Mouse (Mus musculus) lung, embryonic 16.5 days (tissue): ENCODE measurements around the gene Gm49369. TPM values are rescaled to one million over a fixed set of nuclear protein-coding genes. Genes with fewer than 3 reads are reported as not detected.

Source experiments
- ATAC-seq: fragments of 200-750 bp; cut with Nextera tagmentation; 2 replicates; pipeline ENCODE4 v1.8.0; 2017; ENCODE audit warnings: low read depth, mild to moderate bottlenecking, moderate library complexity
- H3K27ac ChIP-seq: fragments of 300-500 bp; sonication (generic); 2 replicates; pipeline ENCODE4 v1.5.1; 2014; ENCODE audit warnings: mild to moderate bottlenecking, control low read depth, low read length
- H3K27me3 ChIP-seq: fragments of 300-500 bp; sonication (generic); 2 replicates; pipeline ENCODE4 v1.6.1; 2014; ENCODE audit warnings: low read depth, low read length, mixed read lengths; ENCODE audit not compliant: control insufficient read depth, insufficient read depth
- H3K36me3 ChIP-seq: fragments of 300-500 bp; sonication (generic); 2 replicates; pipeline ENCODE4 v1.6.1; 2014; ENCODE audit warnings: low read length; ENCODE audit not compliant: control insufficient read depth, insufficient read depth
- H3K4me1 ChIP-seq: fragments of 300-500 bp; sonication (generic); replicated peaks from 2 replicates; pipeline ENCODE4 v1.6.1; 2014; ENCODE audit warnings: low read length, mixed read lengths; ENCODE audit not compliant: control insufficient read depth, insufficient read depth
- H3K4me2 ChIP-seq: fragments of 300-500 bp; sonication (generic); 2 replicates; pipeline ENCODE4 v1.6.1; 2014; ENCODE audit warnings: low read depth, low read length, control low read depth
- H3K4me3 ChIP-seq: fragments of 300-500 bp; sonication (generic); 2 replicates; pipeline ENCODE4 v1.5.1; 2014; ENCODE audit warnings: mild to moderate bottlenecking, low read length, control low read depth
- H3K9ac ChIP-seq: fragments of 300-500 bp; sonication (generic); 2 replicates; pipeline ENCODE4 v1.6.1; 2014; ENCODE audit warnings: low read length, control low read depth
- H3K9me3 ChIP-seq: fragments of 300-500 bp; sonication (generic); 2 replicates; pipeline ENCODE4 v1.6.1; 2016; ENCODE audit warnings: low read length; ENCODE audit not compliant: control insufficient read depth
- WGBS: fragments of 180-500 bp; shearing (Covaris S2); extraction: QIAGEN DNeasy Blood & Tissue Kit; methylation state at CpG from one replicate; pipeline ENCODE4 v1.1.7; 2014; 5-methylcytosine and 5-hydroxymethylcytosine counted together
- polyA plus RNA-seq: library from polyadenylated mRNA; unstranded; fragments of >200 nt; fragmentation: Nextera tagmentation; extraction: Ambion mirVana; gene quantifications from 2 replicates; pipeline ENCODE4 v1.2.1, GENCODE M21; 2015

The Gm49369 gene
- polyA plus RNA-seq, 1 experiment from 2014 or later: 3.2 TPM

DNA sequence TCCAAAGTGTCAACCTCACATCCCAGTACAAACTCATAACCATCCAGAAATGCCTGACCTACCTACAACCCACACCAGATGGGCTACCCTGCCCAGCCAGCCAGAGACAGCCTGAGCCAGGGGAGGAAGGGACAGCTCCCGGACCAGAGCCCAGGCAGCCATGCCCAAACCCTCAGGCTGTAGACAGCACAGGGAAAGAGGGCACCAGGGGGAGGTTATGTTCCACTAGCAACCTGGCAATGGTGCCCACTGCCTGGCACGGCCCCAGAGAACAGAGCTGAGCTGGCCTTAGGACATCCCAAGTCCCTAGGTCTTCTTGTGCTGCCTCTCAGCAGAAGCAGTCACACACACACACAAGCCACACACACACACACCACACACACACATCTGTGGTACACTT lies 13.6 kb downstream of the Gm49369 start:
- Histone ChIP-seq H3K27ac (no peak overlapping the region), H3K27me3 (peaks cover 31% of the 10 kb centered on the region), H3K4me3 (no peak overlapping the region), H3K9ac (no peak overlapping the region), H3K36me3 (no peaks in the 10 kb centered on the region), H3K9me3 (no peaks in the 10 kb centered on the region), H3K4me1 (peaks cover 13% of the 10 kb centered on the region), H3K4me2 (no peak overlapping the region)
- WGBS: 83% methylated on average over 2 of the region's 2 CpGs
- no peak for ATAC-seq

DNA sequence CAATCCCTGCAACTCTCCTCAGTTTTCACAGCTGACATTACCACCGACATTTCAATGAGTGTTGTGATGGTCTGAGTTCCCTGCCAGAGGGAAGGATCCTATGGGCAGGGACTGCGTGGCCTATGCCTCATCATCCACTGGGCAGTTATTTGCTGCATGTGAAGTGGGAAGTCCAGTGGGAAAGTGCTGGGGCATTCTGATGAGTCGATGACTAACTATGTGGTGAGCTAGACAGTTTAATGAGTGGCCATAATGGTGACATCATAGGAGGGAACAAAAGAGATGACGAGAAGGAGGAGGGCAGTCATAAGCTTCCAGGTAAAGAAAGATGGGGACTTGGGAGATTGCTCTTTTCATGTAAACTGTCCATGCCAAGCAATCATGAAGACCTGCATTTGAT lies 19.4 kb downstream of the Gm49369 start:
- no peak overlapping the region for H3K9ac ChIP-seq
- H3K36me3 ChIP-seq: no peaks in the 10 kb centered on the region
- no peak for ATAC-seq
- 63% methylated on average over 4 of the region's 4 CpGs for WGBS
- H3K27ac ChIP-seq: no peak overlapping the region
- no peaks in the 10 kb centered on the region for H3K4me1 ChIP-seq
- no peak overlapping the region for H3K4me2 ChIP-seq
- H3K4me3 ChIP-seq: no peak overlapping the region
- H3K9me3 ChIP-seq: no peaks in the 10 kb centered on the region
- H3K27me3 ChIP-seq: no peaks in the 10 kb centered on the region

DNA sequence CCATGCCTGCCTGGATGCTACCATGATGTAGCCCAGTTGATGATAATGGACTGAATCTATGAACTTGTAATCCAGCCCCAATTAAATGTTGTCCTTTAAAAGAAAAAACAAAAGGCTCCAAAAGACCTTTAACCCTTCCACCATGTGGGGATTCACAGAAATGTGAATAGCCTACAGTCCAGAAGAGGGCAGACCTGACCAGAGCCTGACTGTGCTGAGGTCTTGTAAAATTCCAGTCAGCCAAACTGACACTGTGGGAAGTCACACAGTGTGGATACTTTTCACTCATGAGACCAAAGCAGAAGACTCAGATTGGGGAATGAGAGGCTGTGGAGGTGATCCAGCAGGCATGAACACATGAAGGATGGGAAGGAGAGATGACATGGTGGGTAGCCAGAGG lies 21.7 kb downstream of the Gm49369 start:
- no peak overlapping the region for H3K4me3 ChIP-seq
- H3K27me3 ChIP-seq: no peaks in the 10 kb centered on the region
- H3K4me1 ChIP-seq: no peaks in the 10 kb centered on the region
- no peak for ATAC-seq
- no peak overlapping the region for H3K27ac ChIP-seq
- no peak overlapping the region for H3K9ac ChIP-seq
- H3K36me3 ChIP-seq: no peaks in the 10 kb centered on the region
- H3K4me2 ChIP-seq: no peak overlapping the region
- no peaks in the 10 kb centered on the region for H3K9me3 ChIP-seq

DNA sequence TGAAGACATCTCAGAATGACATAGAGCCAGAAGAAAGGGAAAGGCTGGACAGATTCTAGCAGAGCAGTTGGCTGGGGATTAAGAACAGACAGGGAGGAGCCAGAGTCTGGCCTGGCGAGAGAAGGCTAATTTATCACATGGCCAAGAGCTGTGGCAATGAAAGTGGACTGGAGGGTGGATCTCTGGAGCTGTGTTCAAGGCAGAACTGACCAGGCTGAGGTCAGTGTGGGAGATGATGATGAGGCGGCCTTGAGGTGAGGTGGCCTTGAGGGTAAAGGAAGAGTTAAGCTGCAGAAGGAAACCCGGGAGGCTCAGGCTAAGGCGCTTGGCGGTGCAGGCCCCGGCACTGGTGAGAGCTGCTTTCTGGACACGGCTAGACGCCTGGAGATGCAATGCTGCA lies 23.3 kb downstream of the Gm49369 start:
- 51% methylated on average over 8 of the region's 8 CpGs for WGBS
- H3K9ac ChIP-seq: no peak overlapping the region
- no peak overlapping the region for H3K4me3 ChIP-seq
- no peaks in the 10 kb centered on the region for H3K36me3 ChIP-seq
- H3K27ac ChIP-seq: no peak overlapping the region
- no peak overlapping the region for H3K4me2 ChIP-seq
- ATAC-seq: no peak
- H3K4me1 ChIP-seq: no peaks in the 10 kb centered on the region
- H3K27me3 ChIP-seq: no peaks in the 10 kb centered on the region
- no peaks in the 10 kb centered on the region for H3K9me3 ChIP-seq

DNA sequence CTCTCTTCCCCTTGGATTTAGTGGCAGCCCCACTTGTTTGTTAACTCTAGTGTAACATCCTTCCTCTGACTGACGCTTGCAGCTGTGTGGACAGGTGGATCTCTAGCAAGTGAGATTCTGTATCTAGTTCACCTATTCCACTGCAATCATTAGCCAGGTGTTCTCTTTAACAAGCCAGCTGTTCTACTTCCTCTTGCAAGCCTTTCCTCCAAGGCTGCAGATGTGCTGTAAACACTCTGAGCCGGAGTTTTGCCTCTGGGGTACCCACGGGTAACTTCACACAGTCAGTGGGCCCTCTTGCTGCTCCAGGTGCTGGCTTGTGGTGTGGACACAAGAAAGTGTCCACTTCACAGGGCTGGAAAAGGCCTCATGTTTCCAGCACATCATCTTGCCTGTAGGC lies 24.9 kb downstream of the Gm49369 start:
- no peak overlapping the region for H3K27ac ChIP-seq
- H3K4me2 ChIP-seq: no peak overlapping the region
- H3K36me3 ChIP-seq: no peaks in the 10 kb centered on the region
- no peaks in the 10 kb centered on the region for H3K9me3 ChIP-seq
- H3K4me1 ChIP-seq: no peaks in the 10 kb centered on the region
- H3K27me3 ChIP-seq: no peaks in the 10 kb centered on the region
- no peak for ATAC-seq
- WGBS: 50% methylated on average over 3 of the region's 3 CpGs
- H3K4me3 ChIP-seq: no peak overlapping the region
- H3K9ac ChIP-seq: no peak overlapping the region

DNA sequence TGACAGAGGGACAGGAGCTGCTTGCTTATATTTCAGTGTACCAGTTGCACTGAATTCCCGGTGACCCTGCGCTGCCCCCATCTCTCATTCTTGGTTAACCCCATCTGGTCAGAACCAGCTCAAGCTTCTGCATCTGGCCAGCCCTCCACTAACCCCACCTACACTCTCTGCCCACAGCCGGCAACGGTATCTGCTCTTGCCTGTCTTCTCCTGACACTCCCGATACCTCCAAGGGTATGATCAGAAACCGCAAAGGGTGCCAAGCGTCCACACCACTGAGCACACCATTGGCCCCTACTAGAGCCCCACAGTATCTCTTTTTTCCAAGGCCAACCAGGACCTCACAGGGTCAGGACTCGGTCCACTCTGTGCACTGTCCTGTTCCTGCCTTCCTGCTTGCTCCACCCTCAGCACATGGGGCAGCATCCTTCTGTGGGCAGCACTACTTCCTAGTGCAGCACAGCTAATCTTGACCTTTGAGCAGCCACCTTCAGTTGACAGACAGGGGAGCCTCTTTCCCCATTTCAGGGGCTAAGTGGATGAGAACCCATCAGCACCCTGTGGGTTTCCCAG lies 27.7 kb downstream of the Gm49369 start:
- no peak overlapping the region for H3K27ac ChIP-seq
- H3K9me3 ChIP-seq: no peaks in the 10 kb centered on the region
- no peak for ATAC-seq
- H3K4me2 ChIP-seq: no peak overlapping the region
- no peaks in the 10 kb centered on the region for H3K36me3 ChIP-seq
- no peaks in the 10 kb centered on the region for H3K27me3 ChIP-seq
- WGBS: 47% methylated on average over 8 of the region's 8 CpGs
- no peak overlapping the region for H3K9ac ChIP-seq
- no peaks in the 10 kb centered on the region for H3K4me1 ChIP-seq
- no peak overlapping the region for H3K4me3 ChIP-seq

DNA sequence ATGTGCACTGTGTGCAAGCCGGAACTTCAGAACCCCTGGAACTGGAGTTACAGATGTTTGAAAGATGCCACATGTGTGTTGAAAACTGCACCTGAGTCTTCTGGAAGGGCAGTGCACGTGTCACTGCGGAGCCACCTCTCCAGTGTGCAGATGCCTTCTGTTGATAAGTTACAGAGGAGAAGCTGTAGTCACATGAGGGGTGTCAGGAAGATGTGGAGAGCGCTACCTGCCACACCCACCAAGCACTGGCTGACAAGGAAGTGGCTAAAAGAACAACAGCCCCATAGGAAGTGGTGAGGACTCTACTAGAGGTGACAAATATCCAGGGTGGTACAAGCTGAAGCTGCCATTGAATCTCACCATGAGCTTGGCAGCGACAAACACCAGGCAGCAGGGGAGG lies 28.6 kb downstream of the Gm49369 start:
- 0 out of 2 replicates have a peak, but pooled peaks have one; percentile 29 for ATAC-seq

DNA sequence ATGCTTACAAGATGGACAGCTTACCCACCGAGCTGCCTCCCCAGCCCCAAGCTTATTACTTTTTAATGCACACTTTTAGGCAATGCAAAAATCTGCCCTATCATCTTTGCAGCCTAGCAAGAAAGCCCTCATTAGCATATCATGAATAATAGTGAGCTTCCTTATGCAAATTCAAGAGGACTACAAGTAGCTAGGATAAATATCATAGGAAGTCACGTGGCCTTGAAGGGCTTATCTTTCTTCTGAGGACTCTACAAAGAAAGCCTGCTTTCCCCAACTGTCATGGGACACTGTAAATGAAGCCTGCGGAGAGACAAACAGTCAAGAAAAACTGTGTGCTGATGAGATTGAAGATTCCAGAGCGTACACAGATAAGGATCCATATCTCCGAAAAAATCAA lies 30.9 kb downstream of the Gm49369 start:
- no peaks in the 10 kb centered on the region for H3K27me3 ChIP-seq
- 56% methylated on average over 5 of the region's 5 CpGs for WGBS
- no peak for ATAC-seq
- H3K4me1 ChIP-seq: no peaks in the 10 kb centered on the region
- H3K9me3 ChIP-seq: no peaks in the 10 kb centered on the region
- H3K27ac ChIP-seq: no peak overlapping the region
- H3K9ac ChIP-seq: no peak overlapping the region
- no peaks in the 10 kb centered on the region for H3K36me3 ChIP-seq
- no peak overlapping the region for H3K4me2 ChIP-seq
- no peak overlapping the region for H3K4me3 ChIP-seq

More for the DNA sequence above, 28.6 kb downstream of the Gm49369 start:
- 47% methylated on average over 5 of the region's 5 CpGs for WGBS
- H3K27me3 ChIP-seq: no peaks in the 10 kb centered on the region
- H3K4me3 ChIP-seq: no peak overlapping the region
- no peaks in the 10 kb centered on the region for H3K4me1 ChIP-seq
- no peak overlapping the region for H3K4me2 ChIP-seq
- H3K9ac ChIP-seq: no peak overlapping the region
- H3K27ac ChIP-seq: no peak overlapping the region
- H3K36me3 ChIP-seq: no peaks in the 10 kb centered on the region
- H3K9me3 ChIP-seq: no peaks in the 10 kb centered on the region

DNA sequence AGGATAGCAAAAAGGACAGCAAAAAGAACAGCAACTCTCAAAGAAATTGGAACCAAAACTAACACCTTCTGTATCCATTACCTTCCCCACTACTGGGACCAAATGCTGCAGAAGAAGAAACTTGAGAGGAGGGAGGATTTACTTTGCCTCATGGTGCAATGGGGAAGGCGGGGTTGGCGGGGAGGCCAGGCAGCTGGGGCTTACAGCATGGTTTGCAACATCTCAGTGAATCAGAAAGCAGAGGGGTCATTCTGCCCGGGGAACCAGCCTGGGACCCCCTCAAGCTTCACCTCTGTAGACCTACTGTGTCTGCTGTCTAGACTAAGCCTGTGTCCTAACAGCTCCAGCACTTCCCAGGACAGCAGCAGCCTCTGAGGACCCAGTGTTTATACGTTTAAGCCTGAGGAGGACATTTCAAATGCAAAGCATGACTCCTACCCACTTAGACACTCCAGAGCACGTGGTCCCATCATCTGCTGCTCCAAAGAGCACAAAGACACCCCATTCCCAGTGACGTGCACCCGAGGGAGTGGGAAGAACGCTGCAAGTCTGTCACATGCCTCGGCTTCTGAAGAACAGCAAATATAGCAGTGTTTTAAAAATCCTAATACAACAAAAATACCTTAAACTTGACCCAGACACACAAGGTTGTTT lies 33.0 kb downstream of the Gm49369 start:
- WGBS: 18% methylated on average over 9 of the region's 9 CpGs
- no peak overlapping the region for H3K27ac ChIP-seq

More for the DNA sequence above, 33.0 kb downstream of the Gm49369 start:
- no peaks in the 10 kb centered on the region for H3K27me3 ChIP-seq
- no peaks in the 10 kb centered on the region for H3K9me3 ChIP-seq
- H3K4me3 ChIP-seq: no peak overlapping the region
- peak; percentile 66 for ATAC-seq
- no peak overlapping the region for H3K4me2 ChIP-seq
- H3K9ac ChIP-seq: no peak overlapping the region
- H3K36me3 ChIP-seq: no peaks in the 10 kb centered on the region
- no peaks in the 10 kb centered on the region for H3K4me1 ChIP-seq
